Mouse (Mus musculus) adrenal gland, adult 2 months (tissue): ENCODE measurements at regions not wholly inside any gene's neighbourhood (a gene's known extent, or its start where the extent isn't known, plus 50 kb on each side); places are given as distances from the start of the nearest gene placed in this dataset.

Experiments used
- DNase-seq: peaks from one replicate; pipeline ENCODE4 v3.0.0; 2021

- DNase-seq = no peak
Measured at GRCm38 (mm10) chr4:82089657-82090056, 615.9 kb downstream of the Nfib start.

- DNase-seq = no peak
Measured at GRCm38 (mm10) chr4:82083519-82083918, 622.0 kb downstream of the Nfib start.

GRCm38 (mm10) chr4:82068050-82068449 is 625.4 kb upstream of the Mpdz start:
- no peak for DNase-seq

- DNase-seq = no peak
Measured at GRCm38 (mm10) chr4:82065641-82066358, 623.2 kb upstream of the Mpdz start.

GRCm38 (mm10) chr4:82062726-82063125 is 620.1 kb upstream of the Mpdz start:
- no peak for DNase-seq

GRCm38 (mm10) chr4:82056671-82057070 is 614.1 kb upstream of the Mpdz start:
- DNase-seq = no peak

- no peak for DNase-seq
Measured at GRCm38 (mm10) chr4:82048171-82048570, 605.6 kb upstream of the Mpdz start.

- no peak for DNase-seq
Measured at GRCm38 (mm10) chr4:82037473-82037872, 594.9 kb upstream of the Mpdz start.

- DNase-seq = peak; percentile 22
Measured at GRCm38 (mm10) chr4:82035074-82035703, 592.6 kb upstream of the Mpdz start.

GRCm38 (mm10) chr4:82029237-82029636 is 586.6 kb upstream of the Mpdz start:
- DNase-seq = no peak

GRCm38 (mm10) chr4:82027447-82027881 is 584.8 kb upstream of the Mpdz start:
- no peak for DNase-seq

GRCm38 (mm10) chr4:82001406-82001732 is 558.8 kb upstream of the Mpdz start:
- DNase-seq = no peak

- no peak for DNase-seq
Measured at GRCm38 (mm10) chr4:82000590-82001405, 558.2 kb upstream of the Mpdz start.

- DNase-seq = no peak
Measured at GRCm38 (mm10) chr4:81999654-82000314, 557.2 kb upstream of the Mpdz start.

GRCm38 (mm10) chr4:81999093-81999492 is 556.5 kb upstream of the Mpdz start:
- no peak for DNase-seq

- DNase-seq = no peak
Measured at GRCm38 (mm10) chr4:81996445-81996844, 553.8 kb upstream of the Mpdz start.

- DNase-seq = no peak
Measured at GRCm38 (mm10) chr4:81995243-81995642, 552.6 kb upstream of the Mpdz start.

- no peak for DNase-seq
Measured at GRCm38 (mm10) chr4:81988796-81989195, 546.2 kb upstream of the Mpdz start.

GRCm38 (mm10) chr4:81986616-81987015 is 544.0 kb upstream of the Mpdz start:
- DNase-seq = no peak

GRCm38 (mm10) chr4:81981811-81982210 is 539.2 kb upstream of the Mpdz start:
- DNase-seq = no peak

- peak; percentile 18 for DNase-seq
Measured at GRCm38 (mm10) chr4:81970472-81970871, 527.9 kb upstream of the Mpdz start.

- DNase-seq = no peak
Measured at GRCm38 (mm10) chr4:81969621-81970115, 527.1 kb upstream of the Mpdz start.
